Mouse (Mus musculus) hindbrain, embryonic 14.5 days (tissue): ENCODE results near the gene Chmp6. TPM values are rescaled to one million over a fixed set of nuclear protein-coding genes. Genes with fewer than 3 reads are reported as not detected.

Experiments used
- ATAC-seq: fragments of 200-750 bp; cut with Nextera tagmentation; 2 replicates; pipeline ENCODE4 v1.8.0; 2017; ENCODE audit warnings: moderate number of reproducible peaks, mild to moderate bottlenecking, moderate TSS enrichment, moderate library complexity; ENCODE audit not compliant: low FRiP score
- DNase-seq: peaks from one replicate; pipeline ENCODE4 v3.0.0-alpha.2; 2015; ENCODE audit warnings: low spot score
- H3K27ac ChIP-seq: fragments of 300-500 bp; sonication (generic); 2 replicates; pipeline ENCODE4 v1.5.1; 2014; ENCODE audit warnings: mild to moderate bottlenecking, moderate library complexity
- H3K27me3 ChIP-seq: fragments of 300-500 bp; sonication (generic); 2 replicates; pipeline ENCODE4 v1.6.1; 2014; ENCODE audit warnings: mild to moderate bottlenecking, low read length, mixed read lengths; ENCODE audit not compliant: control insufficient read depth, insufficient read depth
- H3K36me3 ChIP-seq: fragments of 300-500 bp; sonication (generic); replicated peaks from 2 replicates; pipeline ENCODE4 v1.6.1; 2014; ENCODE audit not compliant: control insufficient read depth, insufficient read depth
- H3K4me1 ChIP-seq: fragments of 300-500 bp; sonication (generic); replicated peaks from 2 replicates; pipeline ENCODE4 v1.6.1; 2014; ENCODE audit warnings: antibody characterized with exemption, low read length, mixed read lengths; ENCODE audit not compliant: control insufficient read depth, insufficient read depth
- H3K4me2 ChIP-seq: fragments of 300-500 bp; sonication (generic); replicated peaks from 2 replicates; pipeline ENCODE4 v1.6.1; 2014; ENCODE audit warnings: mild to moderate bottlenecking, moderate library complexity
- H3K4me3 ChIP-seq: fragments of 300-500 bp; sonication (generic); replicated peaks from 2 replicates; pipeline ENCODE4 v1.5.1; 2014; ENCODE audit warnings: mild to moderate bottlenecking, low read length
- H3K9ac ChIP-seq: fragments of 300-500 bp; sonication (generic); 2 replicates; pipeline ENCODE4 v1.6.1; 2014
- H3K9me3 ChIP-seq: fragments of 300-500 bp; sonication (generic); 2 replicates; pipeline ENCODE4 v1.6.1; 2016; ENCODE audit warnings: low read length; ENCODE audit not compliant: control insufficient read depth
- WGBS: fragments of 180-500 bp; shearing (Covaris S2); extraction: QIAGEN DNeasy Blood & Tissue Kit; methylation state at CpG from one replicate; pipeline ENCODE4 v1.1.7; 2014; 5-methylcytosine and 5-hydroxymethylcytosine counted together
- polyA plus RNA-seq: library from polyadenylated mRNA; unstranded; fragments of >200 nt; fragmentation: Nextera tagmentation; extraction: Ambion mirVana; gene quantifications from 2 replicates; pipeline ENCODE4 v1.2.1, GENCODE M21; 2014

Gene Chmp6
- polyA plus RNA-seq, 1 experiment from 2014 or later, result 95.5 TPM

DNA sequence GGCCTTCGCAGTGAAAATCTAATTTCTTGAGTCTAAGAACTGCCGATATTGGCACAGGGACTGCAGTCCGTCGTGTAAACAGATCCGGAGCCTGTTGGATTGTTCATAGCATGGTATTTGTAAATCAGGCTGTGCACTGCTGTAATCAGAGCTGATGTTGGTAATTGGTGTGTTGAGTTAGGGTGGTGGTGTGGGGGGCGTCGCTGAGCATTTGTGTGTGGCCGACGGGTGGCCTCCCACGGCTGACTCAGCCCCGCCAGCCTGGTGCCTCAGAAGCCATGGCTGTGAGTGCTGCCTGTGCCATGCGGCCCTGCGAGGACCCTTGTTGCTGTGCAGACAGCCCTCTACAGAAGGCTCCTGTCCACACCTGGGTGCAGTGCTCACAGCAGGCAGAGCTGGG is 43.3 kb downstream of the Chmp6 start:
- no peaks in the 10 kb centered on the region for H3K9me3 ChIP-seq
- 84% methylated on average over 13 of the region's 13 CpGs for WGBS

DNA sequence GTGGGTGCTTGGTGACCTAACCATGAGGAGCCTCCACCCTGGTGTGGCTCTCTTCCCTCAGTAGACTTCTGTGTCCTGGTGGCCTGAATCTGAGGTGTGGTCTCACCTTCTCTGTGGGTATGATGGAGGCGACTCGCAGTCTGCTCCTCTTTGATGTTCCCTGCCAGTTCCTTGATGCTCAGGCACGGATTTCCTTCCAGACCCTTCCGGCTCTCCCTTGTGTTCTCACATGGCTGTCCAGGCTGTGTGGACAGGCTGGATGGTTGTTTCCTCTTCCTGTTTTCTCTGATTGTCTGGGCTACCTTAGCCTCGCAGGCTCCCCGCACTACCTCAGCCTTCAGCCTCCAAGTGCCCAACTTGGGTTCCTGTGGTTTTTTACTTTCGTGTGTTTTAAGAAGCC is 45.6 kb downstream of the Chmp6 start:
- Histone ChIP-seq H3K9me3 (no peaks in the 10 kb centered on the region), H3K4me1 (no peaks in the 10 kb centered on the region), H3K4me3 (no peak overlapping the region), H3K27me3 (no peaks in the 10 kb centered on the region), H3K9ac (no peak overlapping the region), H3K36me3 (no peaks in the 10 kb centered on the region), H3K27ac (no peak overlapping the region), H3K4me2 (no peak overlapping the region)
- WGBS, result 93% methylated on average over 7 of the region's 7 CpGs
- ATAC-seq (no peak), DNase-seq (no peak)

More for the DNA sequence above, 43.3 kb downstream of the Chmp6 start:
- ATAC-seq (no peak), DNase-seq (no peak)
- Histone ChIP-seq H3K27ac (no peak overlapping the region), H3K4me1 (peaks cover 8% of the 10 kb centered on the region; the same call in 1 of the 2 replicates), H3K4me3 (no peak overlapping the region), H3K4me2 (no peak overlapping the region), H3K27me3 (no peaks in the 10 kb centered on the region), H3K36me3 (no peaks in the 10 kb centered on the region), H3K9ac (no peak overlapping the region)

DNA sequence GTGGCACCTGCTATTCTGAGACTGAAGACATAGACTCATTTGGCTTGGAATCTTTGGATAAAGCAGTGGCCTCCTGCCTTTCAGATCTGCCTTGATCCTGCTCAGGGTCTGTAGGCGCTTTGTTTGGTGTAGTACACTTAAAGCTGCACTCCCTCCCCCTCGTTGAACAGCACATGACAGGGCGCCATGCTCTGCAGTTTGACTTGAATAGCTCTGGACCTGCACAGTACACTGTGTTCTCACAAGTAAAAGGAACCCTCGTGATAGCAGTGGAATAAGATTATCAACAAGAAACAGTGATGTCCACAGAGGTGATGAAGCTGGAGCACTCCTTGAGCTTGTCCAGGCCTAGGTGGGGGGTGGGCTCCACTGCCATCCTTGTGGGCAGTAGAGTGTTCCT is 46.5 kb downstream of the Chmp6 start:
- H3K9me3 ChIP-seq, result no peaks in the 10 kb centered on the region

GRCm38 (mm10) chr11:119960671-119961070 is 47.4 kb downstream of the Chmp6 start:
- Histone ChIP-seq H3K36me3 (no peaks in the 10 kb centered on the region), H3K27me3 (no peaks in the 10 kb centered on the region), H3K4me3 (no peak overlapping the region), H3K9me3 (no peaks in the 10 kb centered on the region), H3K27ac (no peak overlapping the region), H3K9ac (no peak overlapping the region), H3K4me1 (no peaks in the 10 kb centered on the region), H3K4me2 (no peak overlapping the region)
- DNase-seq (no peak), ATAC-seq (no peak)
- WGBS, result 96% methylated on average over 6 of the region's 6 CpGs

More for the DNA sequence above, 46.5 kb downstream of the Chmp6 start:
- H3K36me3 ChIP-seq, result no peaks in the 10 kb centered on the region
- H3K27ac ChIP-seq, result no peak overlapping the region
- H3K4me1 ChIP-seq, result no peaks in the 10 kb centered on the region
- WGBS, result 90% methylated on average over 4 of the region's 4 CpGs
- H3K4me3 ChIP-seq, result no peak overlapping the region
- H3K4me2 ChIP-seq, result no peak overlapping the region
- H3K9ac ChIP-seq, result no peak overlapping the region
- no peak for DNase-seq
- H3K27me3 ChIP-seq, result no peaks in the 10 kb centered on the region
- ATAC-seq, result no peak

- Histone ChIP-seq H3K4me3 (no peak overlapping the region), H3K4me1 (no peaks in the 10 kb centered on the region), H3K9me3 (no peaks in the 10 kb centered on the region), H3K9ac (no peak overlapping the region), H3K4me2 (no peak overlapping the region), H3K36me3 (no peaks in the 10 kb centered on the region), H3K27me3 (no peaks in the 10 kb centered on the region), H3K27ac (no peak overlapping the region)
- no peak for DNase-seq
- no peak for ATAC-seq
- WGBS, result 92% methylated on average over 3 of the region's 3 CpGs
Measured at GRCm38 (mm10) chr11:119961511-119961910, 48.3 kb downstream of the Chmp6 start.

DNA sequence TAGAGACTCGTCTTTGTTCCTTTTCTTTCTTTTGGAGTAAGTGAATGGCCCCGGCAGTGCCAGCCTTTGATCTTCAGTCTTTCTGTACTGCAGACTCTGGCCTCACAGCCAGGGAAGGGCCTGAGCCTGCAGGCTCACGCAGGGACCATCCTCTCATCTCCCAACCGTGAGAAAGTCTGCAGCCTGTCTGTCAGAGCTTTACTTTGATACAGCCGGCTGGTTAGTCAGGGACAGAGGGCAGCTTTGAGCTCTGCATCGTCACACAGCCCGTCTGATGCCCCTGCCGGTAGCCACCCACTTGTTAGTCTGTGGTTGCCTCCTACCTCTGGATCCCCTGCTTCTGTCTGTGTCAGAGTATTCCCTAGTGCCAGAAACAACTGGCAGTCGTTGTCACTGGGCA is 51.8 kb downstream of the Chmp6 start:
- H3K27me3 ChIP-seq, result no peaks in the 10 kb centered on the region
- DNase-seq, result no peak
- 14% methylated on average over 9 of the region's 9 CpGs for WGBS

GRCm38 (mm10) chr11:119966294-119966693 is 53.1 kb downstream of the Chmp6 start:
- 82% methylated on average over 6 of the region's 6 CpGs for WGBS
- Histone ChIP-seq H3K36me3 (no peaks in the 10 kb centered on the region), H3K9me3 (no peaks in the 10 kb centered on the region), H3K4me3 (no peak overlapping the region), H3K27me3 (no peaks in the 10 kb centered on the region), H3K4me1 (peaks cover 22% of the 10 kb centered on the region), H3K9ac (no peak overlapping the region), H3K27ac (no peak overlapping the region), H3K4me2 (no peak overlapping the region)
- DNase-seq (no peak), ATAC-seq (no peak)

More for the DNA sequence above, 51.8 kb downstream of the Chmp6 start:
- no peak overlapping the region for H3K4me2 ChIP-seq
- H3K4me3 ChIP-seq, result no peak overlapping the region
- H3K36me3 ChIP-seq, result no peaks in the 10 kb centered on the region
- H3K9me3 ChIP-seq, result no peaks in the 10 kb centered on the region
- no peak for ATAC-seq
- H3K27ac ChIP-seq, result no peak overlapping the region
- no peak overlapping the region for H3K9ac ChIP-seq
- H3K4me1 ChIP-seq, result peaks cover 10% of the 10 kb centered on the region

DNA sequence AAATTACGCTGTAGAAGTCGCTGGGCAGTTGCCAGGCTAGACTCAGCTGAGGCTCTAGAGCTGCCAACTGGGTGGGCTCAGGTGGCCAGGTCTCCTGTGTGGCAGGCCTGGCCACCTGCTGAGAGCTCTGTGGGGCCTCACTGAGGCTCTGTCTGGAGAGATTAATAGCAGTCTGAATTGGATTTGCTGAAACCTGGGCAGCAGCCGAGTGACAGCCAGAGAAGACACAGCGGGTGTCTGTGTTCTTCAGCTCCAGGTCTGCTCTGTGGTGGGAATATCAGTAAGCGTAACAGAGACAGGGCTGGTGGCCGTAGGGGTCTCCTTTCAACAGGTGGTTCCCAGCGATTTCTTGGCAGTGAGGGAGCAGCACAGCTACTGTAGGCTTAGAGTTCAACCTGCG is 54.2 kb downstream of the Chmp6 start:
- Histone ChIP-seq H3K9me3 (no peaks in the 10 kb centered on the region), H3K27ac (no peak overlapping the region), H3K4me3 (no peak overlapping the region), H3K4me2 (no peak overlapping the region), H3K27me3 (no peaks in the 10 kb centered on the region), H3K36me3 (no peaks in the 10 kb centered on the region), H3K9ac (no peak overlapping the region), H3K4me1 (peaks cover 25% of the 10 kb centered on the region)
- DNase-seq (no peak), ATAC-seq (no peak)
- 61% methylated on average over 8 of the region's 8 CpGs for WGBS

DNA sequence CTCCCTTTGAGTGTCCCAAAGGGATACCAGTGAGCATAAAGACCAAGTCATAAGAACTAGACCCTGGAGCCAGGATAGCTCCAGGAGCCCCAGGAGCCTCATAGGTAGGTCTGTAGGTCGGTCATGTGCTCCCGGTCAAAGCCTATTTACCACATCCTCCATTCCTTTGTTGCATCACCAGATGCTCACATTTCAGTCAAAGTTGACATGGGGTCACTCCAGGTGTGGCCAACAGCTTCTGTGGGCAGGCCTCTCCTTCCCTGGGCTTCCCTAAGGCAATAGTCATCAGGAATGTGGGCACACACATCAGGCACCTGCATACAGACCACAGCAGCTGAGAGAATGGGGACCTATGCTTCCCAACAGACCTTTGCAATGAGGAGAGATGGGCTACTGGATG is 54.7 kb downstream of the Chmp6 start:
- H3K4me1 ChIP-seq, result peaks cover 25% of the 10 kb centered on the region
- H3K9me3 ChIP-seq, result no peaks in the 10 kb centered on the region
- WGBS, result 98% methylated on average over 2 of the region's 2 CpGs
- H3K9ac ChIP-seq, result no peak overlapping the region
- ATAC-seq (no peak), DNase-seq (no peak)
- H3K27me3 ChIP-seq, result no peaks in the 10 kb centered on the region
- H3K4me3 ChIP-seq, result no peak overlapping the region
- H3K36me3 ChIP-seq, result no peaks in the 10 kb centered on the region
- no peak overlapping the region for H3K27ac ChIP-seq
- no peak overlapping the region for H3K4me2 ChIP-seq
